Mouse (Mus musculus): Measurements from ENCODE around the gene Tas2r140.

Tas2r140 gene

GRCm38 (mm10) chr6:133055716-133056115, at the start of gene Tas2r140:
TSS of gene Tas2r140 (minus strand) at chr6:133055816.
- in situ Hi-C loops (cut with MboI): no loop called here

GRCm38 (mm10) chr6:133104609-133104921, 48.9 kb upstream of the Tas2r140 start, which contains the start of gene Smim10l1:
TSS of gene Smim10l1 (plus strand) at chr6:133104909.
- in situ Hi-C loops (cut with MboI): no loop called here

DNA sequence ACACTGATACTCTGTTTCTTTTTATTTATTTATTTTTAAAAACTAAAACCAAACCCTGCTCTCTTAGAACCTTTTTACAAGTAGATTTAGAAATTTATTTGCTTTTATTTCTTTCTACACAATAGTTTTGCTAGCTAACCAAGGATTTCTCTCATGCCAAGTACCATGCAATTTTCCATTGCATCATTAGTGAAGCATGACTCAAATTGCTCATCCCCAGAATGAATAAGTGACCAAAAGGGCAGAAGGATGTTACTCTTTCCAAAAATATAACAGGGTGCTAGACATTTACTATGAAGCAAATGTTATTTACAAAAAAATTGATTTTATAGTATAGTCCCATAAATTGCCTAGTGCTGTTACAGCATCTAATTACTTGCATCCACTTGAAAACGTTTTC, 46.8 kb upstream of the Tas2r140 start:
- in situ Hi-C loops (cut with MboI): no loop called here

DNA sequence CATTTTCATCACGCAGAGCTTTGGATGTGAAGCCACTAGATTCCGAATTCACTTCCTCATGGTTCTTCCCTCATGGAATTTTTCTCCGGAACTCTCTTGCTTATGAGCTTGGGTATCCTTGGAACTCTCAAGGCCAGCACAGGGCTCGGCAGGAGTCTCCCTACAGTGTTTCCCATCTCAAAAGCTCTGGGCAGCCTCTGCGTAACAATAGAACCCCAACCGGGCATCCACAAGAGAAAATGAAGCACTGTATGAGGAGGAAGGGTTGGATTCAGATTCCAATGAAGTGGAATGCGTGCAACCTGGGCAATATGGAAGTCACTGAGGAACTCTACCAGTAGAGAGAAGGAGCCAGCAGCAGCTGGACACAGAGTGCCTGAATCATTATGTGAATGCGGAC, 36.6 kb upstream of the Tas2r140 start:
- in situ Hi-C loops (cut with MboI): no loop called here

GRCm38 (mm10) chr6:133037001-133037400, 18.6 kb downstream of the Tas2r140 start, which contains the start of gene Tas2r103:
TSS of gene Tas2r103 (minus strand) at chr6:133037101.
- in situ Hi-C loops (cut with MboI): no loop called here

Data from mature B cell (primary cell).